In the genomic region with DNA sequence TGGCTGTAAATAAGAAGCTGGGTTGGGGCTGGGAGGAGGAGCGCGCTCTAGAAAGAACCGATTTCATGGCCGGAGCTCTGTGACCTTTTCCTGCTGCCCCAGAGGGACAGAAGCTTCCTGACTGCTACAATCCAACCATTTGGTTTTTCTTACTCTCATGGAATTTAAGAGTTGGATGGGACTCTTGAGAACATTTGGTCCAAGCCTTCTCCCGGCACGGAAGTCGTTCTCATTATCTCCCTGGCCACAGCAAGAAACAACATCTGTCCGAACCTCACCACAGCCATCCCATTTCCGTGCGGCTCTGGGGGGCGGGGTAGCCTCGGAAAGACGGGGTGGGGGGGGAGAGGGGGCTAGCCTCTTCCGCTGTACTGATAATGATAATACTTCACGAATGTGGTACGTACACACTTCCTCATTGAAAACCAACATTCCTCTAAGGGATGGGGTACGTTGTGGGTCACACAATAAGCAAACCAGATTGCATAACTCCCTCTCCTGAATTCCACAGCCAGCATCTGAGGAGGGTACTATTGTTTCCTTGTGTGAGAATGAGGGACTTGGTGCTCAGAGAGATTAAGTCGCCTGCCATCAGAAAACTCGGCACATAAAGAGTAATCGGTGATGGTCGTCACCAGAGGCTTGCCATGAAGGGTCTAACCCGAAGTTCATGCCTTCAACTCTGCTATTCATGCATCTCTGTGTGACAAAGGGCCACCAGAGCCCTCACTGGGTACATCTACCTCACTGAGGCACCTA, we compare ENCODE assay signal across 12 mouse cellular contexts. TPM values are rescaled to one million over a fixed set of nuclear protein-coding genes. Genes with fewer than 3 reads are reported as not detected.
A peak's percentile ranks its signal among the peaks of the same experiment; 100 is the strongest.
DNase-seq lines count a peak whose midpoint lies in the region; ATAC-seq and TF ChIP-seq lines count a peak whose summit lies in the region.
"Had no signal": no experiment of that assay in that cellular context is flagged by ENCODE, and none has a peak within 500 bp of the region (broad histone marks: within the 10 kb centered on the region; RNA-seq: fewer than 3 reads in every experiment).

No protein-coding gene starts in this region.

- intact Hi-C loops in left cerebral cortex, postnatal 25 days (cut with DNase I): loop anchor here (1.0 to 5.0 kb wide), 2 partner anchors 238 to 394 kb away; no protein-coding TSS in a partner anchor

- H3K4me2 ChIP-seq in neural tube, embryonic 13.5 days: no peak overlapping the region
- peak overlapping the region; percentile 26; the same call in 1 of the 2 replicates for H3K4me2 ChIP-seq in heart, embryonic 13.5 days
- H3K4me2 ChIP-seq in limb, embryonic 12.5 days: no peak overlapping the region
- no peak overlapping the region for H3K4me2 ChIP-seq in stomach, postnatal 0 days (replicated peaks; ENCODE audit: low read depth)
- H3K4me2 ChIP-seq in intestine, embryonic 16.5 days (ENCODE audit: low read depth, low read length): no peak overlapping the region
- H3K4me2 ChIP-seq: lung, embryonic 15.5 days had no signal

- no peaks in the 10 kb centered on the region for H3K36me3 ChIP-seq in neural tube, embryonic 13.5 days
- H3K36me3 ChIP-seq in heart, embryonic 13.5 days: no peaks in the 10 kb centered on the region
- H3K36me3 ChIP-seq in limb, embryonic 12.5 days: no peaks in the 10 kb centered on the region
- H3K36me3 ChIP-seq in stomach, postnatal 0 days (ENCODE audit: control insufficient read depth, insufficient read depth, low read length): no peaks in the 10 kb centered on the region
- H3K36me3 ChIP-seq in intestine, embryonic 16.5 days (ENCODE audit: control insufficient read depth, insufficient read depth, low read length): no peaks in the 10 kb centered on the region
- H3K36me3 ChIP-seq: lung, embryonic 15.5 days had no signal

- no peak overlapping the region for H3K4me3 ChIP-seq in neural tube, embryonic 13.5 days
- no peak overlapping the region for H3K4me3 ChIP-seq in heart, embryonic 13.5 days
- no peak overlapping the region for H3K4me3 ChIP-seq in limb, embryonic 12.5 days (replicated peaks)
- H3K4me3 ChIP-seq in stomach, postnatal 0 days (ENCODE audit: low read depth, low read length): no peak overlapping the region
- H3K4me3 ChIP-seq in intestine, embryonic 16.5 days (ENCODE audit: low read length): no peak overlapping the region
- H3K4me3 ChIP-seq: lung, embryonic 15.5 days had no signal

- 0 out of 2 replicates have a peak, but pooled peaks cover 4% of the 10 kb centered on the region for H3K4me1 ChIP-seq in neural tube, embryonic 13.5 days (replicated peaks)
- H3K4me1 ChIP-seq in heart, embryonic 13.5 days: no peaks in the 10 kb centered on the region
- H3K4me1 ChIP-seq in limb, embryonic 12.5 days (replicated peaks): no peaks in the 10 kb centered on the region
- H3K4me1 ChIP-seq in stomach, postnatal 0 days (replicated peaks; ENCODE audit: control insufficient read depth, insufficient read depth): no peaks in the 10 kb centered on the region
- no peaks in the 10 kb centered on the region for H3K4me1 ChIP-seq in intestine, embryonic 16.5 days (ENCODE audit: control insufficient read depth, insufficient read depth, low read length)
- H3K4me1 ChIP-seq: lung, embryonic 15.5 days had no signal

- H3K9ac ChIP-seq in neural tube, embryonic 13.5 days: no peak overlapping the region
- H3K9ac ChIP-seq in heart, embryonic 13.5 days: no peak overlapping the region
- H3K9ac ChIP-seq in limb, embryonic 12.5 days (replicated peaks): no peak overlapping the region
- no peak overlapping the region for H3K9ac ChIP-seq in stomach, postnatal 0 days (ENCODE audit: low read length)
- no peak overlapping the region for H3K9ac ChIP-seq in intestine, embryonic 16.5 days (ENCODE audit: low read depth, low read length)
- H3K9ac ChIP-seq: lung, embryonic 15.5 days had no signal

- TF ChIP-seq EP300 in stomach, postnatal 0 days (optimal IDR thresholded peaks at IDR 0.05): no peak

- no peaks in the 10 kb centered on the region for H3K27me3 ChIP-seq in neural tube, embryonic 13.5 days
- peaks cover 3% of the 10 kb centered on the region; the same call in 1 of the 2 replicates for H3K27me3 ChIP-seq in heart, embryonic 13.5 days (replicated peaks)
- H3K27me3 ChIP-seq in limb, embryonic 12.5 days: no peaks in the 10 kb centered on the region
- no peaks in the 10 kb centered on the region for H3K27me3 ChIP-seq in stomach, postnatal 0 days (ENCODE audit: control insufficient read depth, insufficient read depth, low read length)
- no peaks in the 10 kb centered on the region for H3K27me3 ChIP-seq in intestine, embryonic 16.5 days (replicated peaks; ENCODE audit: control insufficient read depth, insufficient read depth, low read length)
- H3K27me3 ChIP-seq: lung, embryonic 15.5 days had no signal

- DNase-seq in neural tube, embryonic 10.5 days (ENCODE audit: extremely low spot score, low spot score): no peak
- no peak for DNase-seq in stomach, postnatal 0 days (ENCODE audit: low spot score)
- DNase-seq in left cerebral cortex, postnatal 25 days (ENCODE audit: low spot score in 2 of 2): no peak
- no peak for DNase-seq in adrenal gland, postnatal 10 days
- DNase-seq: adrenal gland, postnatal 25 days had no signal

- peak overlapping the region; percentile 18; the same call in 1 of the 2 replicates for H3K27ac ChIP-seq in neural tube, embryonic 13.5 days (replicated peaks)
- H3K27ac ChIP-seq in heart, embryonic 13.5 days (replicated peaks): peak overlapping the region; percentile 50
- H3K27ac ChIP-seq in limb, embryonic 12.5 days: 0 out of 2 replicates have a peak overlapping the region, but pooled peaks have one; percentile 9
- H3K27ac ChIP-seq in stomach, postnatal 0 days (replicated peaks): 0 out of 2 replicates have a peak overlapping the region, but pooled peaks have one; percentile 45
- H3K27ac ChIP-seq in intestine, embryonic 16.5 days (ENCODE audit: low read length): no peak overlapping the region
- H3K27ac ChIP-seq: hindbrain, postnatal 0 days; lung, embryonic 15.5 days had no signal

- no peaks in the 10 kb centered on the region for H3K9me3 ChIP-seq in neural tube, embryonic 13.5 days
- H3K9me3 ChIP-seq in heart, embryonic 13.5 days: no peaks in the 10 kb centered on the region
- no peaks in the 10 kb centered on the region for H3K9me3 ChIP-seq in limb, embryonic 12.5 days
- no peaks in the 10 kb centered on the region for H3K9me3 ChIP-seq in stomach, postnatal 0 days (ENCODE audit: control insufficient read depth, low read length)
- H3K9me3 ChIP-seq in intestine, embryonic 16.5 days (ENCODE audit: control insufficient read depth, low read length): no peaks in the 10 kb centered on the region
- H3K9me3 ChIP-seq: lung, embryonic 15.5 days had no signal

- TF ChIP-seq CTCF in stomach, postnatal 0 days (IDR thresholded peaks at IDR 0.05; ENCODE audit: low read depth): no peak

- WGBS in neural tube, embryonic 13.5 days: 78% methylated on average over 22 of the region's 22 CpGs
- 72% methylated on average over 22 of the region's 22 CpGs for WGBS in heart, embryonic 13.5 days
- 87% methylated on average over 22 of the region's 22 CpGs for WGBS in limb, embryonic 12.5 days
- WGBS in stomach, postnatal 0 days: 70% methylated on average over 22 of the region's 22 CpGs
- WGBS in intestine, embryonic 16.5 days: 85% methylated on average over 22 of the region's 22 CpGs

- ATAC-seq in neural tube, embryonic 13.5 days (ENCODE audit: low read depth): no peak
- ATAC-seq in heart, embryonic 13.5 days (ENCODE audit: extremely low read depth, insufficient number of reproducible peaks, low FRiP score, low TSS enrichment): no peak
- ATAC-seq in limb, embryonic 12.5 days (ENCODE audit: insufficient number of reproducible peaks, insufficient read depth, low FRiP score, low TSS enrichment, low read depth): no peak
- peak; percentile 47; the same call in 1 of the 2 replicates for ATAC-seq in stomach, postnatal 0 days (ENCODE audit: low FRiP score, low TSS enrichment)
- no peak for ATAC-seq in intestine, embryonic 16.5 days
- ATAC-seq: hindbrain, postnatal 0 days had no signal

RNA-seq across cellular contexts. Expression of a gene that starts 46.2 kb away (rescaled TPM):
- polyA plus RNA-seq in neural tube, embryonic 13.5 days (2015; fragmentation: Nextera tagmentation; extraction: Ambion mirVana): not detected in 2 replicates
- polyA plus RNA-seq in heart, embryonic 13.5 days (2015; fragmentation: Nextera tagmentation; extraction: Ambion mirVana): not detected in 2 replicates
- not detected in 2 replicates for polyA plus RNA-seq in limb, embryonic 12.5 days (2016; fragmentation: Nextera tagmentation; extraction: Ambion mirVana)
- not detected in 2 replicates for polyA plus RNA-seq in stomach, postnatal 0 days (2015; fragmentation: Nextera tagmentation; extraction: Ambion mirVana)
- polyA plus RNA-seq in intestine, embryonic 16.5 days (2015; fragmentation: Nextera tagmentation; extraction: Ambion mirVana): not detected in 2 replicates
- not detected for total RNA-seq in left cerebral cortex, postnatal 25 days (2021)
- total RNA-seq in adrenal gland, postnatal 10 days (2021): not detected
- total RNA-seq: adrenal gland, postnatal 25 days; hindbrain, postnatal 0 days had no signal
- polyA plus RNA-seq: embryonic facial prominence, embryonic 11.5 days; hindbrain, postnatal 0 days; lung, embryonic 15.5 days had no signal
